Mouse (Mus musculus): Measurements from ENCODE around the gene Ttll5. TPM values are rescaled to one million over a fixed set of nuclear protein-coding genes. Genes with fewer than 3 reads are reported as not detected.

The Ttll5 gene
- polyA plus RNA-seq, 1 experiment: 7.3 TPM

GRCm38 (mm10) chr12:85928513-85928912, 104.1 kb downstream of the Ttll5 start:
- DNase-seq (ENCODE audit: low spot score): no peak

GRCm38 (mm10) chr12:85929711-85930110, 105.3 kb downstream of the Ttll5 start:
- no peak for DNase-seq (ENCODE audit: low spot score)

DNA sequence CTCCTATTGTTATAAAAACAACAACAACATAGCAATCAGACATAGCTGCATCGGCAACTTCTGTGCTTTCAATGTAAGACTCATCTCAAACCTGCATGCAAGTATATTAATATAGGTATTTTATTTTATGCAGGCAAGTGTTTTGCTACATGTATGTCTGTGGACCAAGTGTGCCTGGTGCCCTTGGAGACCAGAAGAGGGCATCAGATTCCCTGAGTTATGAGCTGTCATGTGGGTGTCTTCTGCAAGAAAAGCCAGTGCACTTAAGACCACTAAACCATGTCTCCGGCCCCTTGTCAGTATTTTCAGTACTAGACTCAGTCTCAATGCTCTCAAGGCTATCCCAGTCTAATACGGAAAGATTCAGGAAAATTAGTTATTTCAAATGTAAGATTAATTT, 106.3 kb downstream of the Ttll5 start:
- DNase-seq (ENCODE audit: low spot score): no peak

DNA sequence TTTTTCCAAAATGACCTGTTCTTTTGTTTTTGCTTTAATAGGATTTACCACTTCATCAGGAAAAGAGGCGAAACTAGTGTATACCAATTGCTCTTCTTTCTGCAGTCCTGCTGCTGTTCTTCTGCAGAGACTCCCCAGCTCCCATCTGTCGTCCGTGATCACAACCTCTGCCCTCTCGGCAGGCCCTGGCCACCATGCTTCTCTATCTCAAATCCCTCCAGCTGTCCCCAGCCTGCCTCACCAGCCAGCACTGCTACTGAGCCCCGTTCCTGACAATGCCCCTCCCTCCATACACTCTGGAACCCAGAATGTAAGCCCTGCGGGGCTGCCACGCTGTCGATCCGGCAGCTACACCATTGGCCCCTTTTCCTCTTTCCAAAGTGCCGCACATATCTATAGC, 108.8 kb downstream of the Ttll5 start:
- DNase-seq (ENCODE audit: low spot score): no peak

- no peak for DNase-seq (ENCODE audit: low spot score)
Measured at GRCm38 (mm10) chr12:85937384-85937783, 112.9 kb downstream of the Ttll5 start.

DNA sequence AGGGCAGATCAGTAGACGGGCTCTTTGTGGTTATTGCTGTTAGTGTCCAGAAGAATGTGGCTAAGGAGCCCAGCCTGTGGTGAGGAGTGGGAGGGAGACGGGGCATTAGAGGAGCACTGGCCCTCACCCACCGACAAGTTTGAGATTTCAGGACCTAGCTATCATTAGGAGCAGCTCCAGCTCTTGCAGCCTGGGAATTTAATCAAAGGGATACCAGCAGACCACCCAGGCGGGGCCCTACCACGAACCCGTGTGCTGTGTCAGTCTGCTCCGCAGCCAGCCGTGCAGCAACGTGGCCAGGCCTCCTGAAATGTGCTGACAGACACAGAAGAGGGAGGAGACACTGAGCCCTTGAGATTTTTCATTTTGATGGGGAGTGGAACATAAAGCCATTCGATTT, 119.0 kb downstream of the Ttll5 start:
- DNase-seq (ENCODE audit: low spot score): no peak

DNA sequence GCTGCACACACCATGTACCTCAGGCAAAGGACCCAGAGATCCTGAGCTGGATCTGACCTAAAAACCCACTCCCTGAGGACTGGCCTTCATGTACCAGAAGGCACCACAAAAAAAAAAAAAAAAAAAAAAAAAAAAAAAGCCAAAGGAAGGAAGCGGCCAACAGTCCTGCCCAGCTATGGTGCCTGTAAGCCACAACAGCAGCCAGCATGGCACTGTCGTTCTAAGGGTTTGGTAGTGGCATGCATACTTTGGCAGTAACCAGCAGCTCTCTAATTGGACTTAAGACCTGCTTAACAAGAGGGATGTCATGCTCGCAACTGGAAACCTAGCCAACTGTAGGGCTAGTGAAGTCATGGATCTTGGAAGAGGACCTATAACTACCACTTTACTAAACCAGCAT, 120.0 kb downstream of the Ttll5 start:
- no peak for DNase-seq (ENCODE audit: low spot score)

- DNase-seq (ENCODE audit: low spot score): no peak
Measured at GRCm38 (mm10) chr12:85947161-85947560, 122.7 kb downstream of the Ttll5 start.

DNA sequence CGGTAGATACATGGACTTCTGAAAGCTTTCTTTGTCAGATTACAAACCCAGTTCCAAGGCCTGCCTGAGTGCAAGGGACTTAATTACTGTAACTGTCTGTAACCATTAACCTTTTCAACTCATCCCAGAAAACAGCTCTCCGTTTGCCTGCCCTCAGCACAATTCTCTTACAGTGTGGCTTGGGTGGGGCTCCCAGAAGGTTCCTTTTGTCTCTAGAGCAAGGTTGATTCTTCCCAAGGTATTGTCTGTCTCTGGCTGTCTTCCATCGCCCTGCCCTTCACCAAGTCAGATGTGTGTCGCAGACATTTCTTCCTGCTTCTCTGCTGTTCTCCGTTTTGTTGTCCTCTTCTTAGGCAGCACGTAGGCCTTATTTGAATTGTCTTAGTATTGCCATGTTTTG, 125.2 kb downstream of the Ttll5 start:
- no peak for DNase-seq (ENCODE audit: low spot score)

DNA sequence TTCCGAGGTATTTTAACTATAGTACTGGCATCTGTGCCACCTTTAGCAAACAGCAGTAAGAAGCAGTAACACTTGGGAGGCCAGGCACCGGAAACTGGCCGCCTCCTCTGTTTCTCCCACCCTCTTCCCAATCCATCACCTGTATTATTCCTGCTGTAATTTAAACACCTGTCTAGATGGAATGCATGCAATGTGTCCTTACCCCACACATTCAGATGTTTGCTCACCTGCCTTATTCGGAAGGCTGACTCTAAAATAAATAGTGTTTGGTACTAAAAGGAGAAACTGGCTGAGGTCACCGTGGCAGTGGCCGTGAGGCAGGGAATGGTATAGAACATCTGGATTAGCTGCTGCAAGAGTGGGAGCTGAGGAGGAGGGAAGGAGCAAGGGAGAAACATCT, 125.9 kb downstream of the Ttll5 start:
- no peak for DNase-seq (ENCODE audit: low spot score)

DNA sequence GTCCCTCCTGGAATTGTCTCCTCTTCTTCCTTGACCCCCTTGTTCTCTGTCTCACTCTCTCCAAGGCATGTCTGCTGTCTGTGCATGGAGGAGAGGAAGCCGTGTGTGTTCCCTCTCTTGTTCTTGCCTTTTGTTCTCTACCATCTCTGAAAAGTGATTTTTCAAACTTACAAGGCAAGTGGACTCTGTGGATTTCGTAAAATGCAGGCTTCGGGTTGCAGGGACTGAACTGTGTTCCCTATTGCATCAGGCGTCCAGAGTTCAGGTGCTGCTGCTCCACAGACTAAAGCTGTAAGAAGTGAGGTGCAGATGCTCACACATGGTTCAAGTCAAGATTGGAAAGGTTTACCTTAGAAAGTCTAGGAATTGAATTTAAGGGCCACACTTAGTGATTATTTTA, 126.6 kb downstream of the Ttll5 start:
- DNase-seq (ENCODE audit: low spot score): no peak

DNA sequence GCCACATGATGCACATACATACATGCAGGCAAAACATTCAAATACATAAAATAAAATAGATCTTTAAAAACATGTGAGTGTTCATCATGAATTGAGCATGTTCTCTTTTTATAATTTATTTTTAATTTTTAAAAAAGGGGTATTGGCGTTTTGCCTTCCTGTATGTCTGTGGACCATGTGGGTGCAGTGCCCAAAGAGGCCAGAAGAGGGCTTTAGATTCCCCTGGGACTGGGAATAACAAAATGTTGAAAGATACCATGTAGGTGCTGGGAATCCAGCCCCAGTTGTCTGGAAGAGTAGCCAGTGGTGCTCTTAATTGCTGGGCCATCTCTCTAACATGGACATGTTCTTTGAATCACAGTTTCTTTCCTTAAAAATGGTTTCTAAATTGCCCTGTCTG, 127.4 kb downstream of the Ttll5 start:
- no peak for DNase-seq (ENCODE audit: low spot score)

DNA sequence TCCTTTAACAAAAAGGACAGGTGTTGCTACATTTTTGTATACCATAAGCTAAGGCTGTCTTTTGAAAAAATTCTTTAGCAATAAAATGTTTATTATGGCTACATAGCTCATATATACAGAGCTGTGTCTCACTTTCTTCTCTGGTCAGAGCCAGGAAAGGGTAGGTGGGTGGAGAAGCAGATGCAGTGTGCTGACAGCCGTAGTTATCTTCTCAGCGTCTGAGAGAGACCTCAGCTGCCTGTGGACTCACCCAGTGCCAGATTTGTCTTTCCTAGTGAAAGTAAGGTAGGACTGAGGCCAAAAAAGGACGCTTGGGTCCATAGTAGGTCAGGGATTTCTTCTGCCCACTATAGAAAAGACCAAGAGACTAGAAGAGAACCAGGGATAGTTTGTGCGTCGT, 127.9 kb downstream of the Ttll5 start:
- DNase-seq (ENCODE audit: low spot score): no peak

DNA sequence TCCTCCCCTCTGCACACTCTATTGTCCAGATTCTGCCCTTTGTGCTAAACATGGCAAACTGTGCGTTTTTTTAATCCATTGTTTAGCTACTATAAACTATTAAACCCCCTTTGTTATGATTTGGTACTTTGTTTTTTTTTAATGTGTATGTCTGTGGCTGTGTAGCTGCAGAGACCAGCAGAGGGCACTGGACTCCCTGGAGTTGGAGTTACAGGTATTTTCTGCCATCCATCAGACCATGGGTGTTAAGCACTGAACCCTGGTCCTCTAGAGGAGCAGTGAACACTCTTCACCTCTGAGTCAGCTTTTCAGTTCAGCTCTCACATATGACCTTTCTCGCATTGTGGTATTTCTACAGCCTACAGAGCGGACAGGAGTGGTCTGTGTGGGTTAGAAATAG, 129.7 kb downstream of the Ttll5 start:
- no peak for DNase-seq (ENCODE audit: low spot score)

- no peak for DNase-seq (ENCODE audit: low spot score)
Measured at GRCm38 (mm10) chr12:85955062-85955461, 130.6 kb downstream of the Ttll5 start.

GRCm38 (mm10) chr12:85955690-85956089, 131.2 kb downstream of the Ttll5 start:
- DNase-seq (ENCODE audit: low spot score): no peak

GRCm38 (mm10) chr12:85956251-85956650, 131.8 kb downstream of the Ttll5 start:
- DNase-seq (ENCODE audit: low spot score): no peak

GRCm38 (mm10) chr12:85958460-85958859, 134.0 kb downstream of the Ttll5 start:
- no peak for DNase-seq (ENCODE audit: low spot score)

DNA sequence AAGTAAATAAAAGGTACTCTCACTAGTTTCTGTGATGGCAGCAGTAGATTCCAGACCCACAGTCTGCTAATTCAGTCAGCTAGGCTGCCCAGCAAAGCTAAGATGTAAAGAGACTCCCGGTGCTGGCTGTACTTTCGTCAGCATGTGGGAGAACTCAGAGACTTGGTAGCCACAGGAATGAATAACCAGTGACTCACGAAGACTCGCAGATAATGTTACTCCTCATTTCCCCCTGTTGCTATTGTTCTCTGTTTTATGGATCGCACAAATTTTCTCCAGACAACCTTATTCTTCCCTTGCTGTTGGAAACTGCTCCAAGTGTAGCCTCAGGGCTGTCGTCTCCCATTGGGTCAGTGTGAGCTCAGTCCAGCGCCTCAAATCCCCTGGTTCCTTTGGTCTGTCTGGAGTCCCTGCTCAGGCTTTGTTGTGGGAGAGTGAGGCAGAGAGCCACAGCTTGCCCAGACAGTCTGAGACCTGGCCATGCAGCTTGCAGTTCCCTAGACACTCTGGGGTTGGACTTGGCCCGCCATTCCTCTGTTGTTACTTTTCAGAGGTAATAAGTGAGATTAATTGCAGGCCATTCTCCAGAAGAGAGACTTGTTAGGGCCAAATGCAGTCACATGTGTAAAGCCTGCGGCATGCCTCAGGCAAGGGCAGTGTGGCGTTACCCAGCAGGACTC, 135.5 kb downstream of the Ttll5 start:
- DNase-seq (ENCODE audit: low spot score): no peak

- no peak for DNase-seq (ENCODE audit: low spot score)
Measured at GRCm38 (mm10) chr12:85960699-85961098, 136.2 kb downstream of the Ttll5 start.

GRCm38 (mm10) chr12:85963160-85963559, 138.7 kb downstream of the Ttll5 start:
- no peak for DNase-seq (ENCODE audit: low spot score)

DNA sequence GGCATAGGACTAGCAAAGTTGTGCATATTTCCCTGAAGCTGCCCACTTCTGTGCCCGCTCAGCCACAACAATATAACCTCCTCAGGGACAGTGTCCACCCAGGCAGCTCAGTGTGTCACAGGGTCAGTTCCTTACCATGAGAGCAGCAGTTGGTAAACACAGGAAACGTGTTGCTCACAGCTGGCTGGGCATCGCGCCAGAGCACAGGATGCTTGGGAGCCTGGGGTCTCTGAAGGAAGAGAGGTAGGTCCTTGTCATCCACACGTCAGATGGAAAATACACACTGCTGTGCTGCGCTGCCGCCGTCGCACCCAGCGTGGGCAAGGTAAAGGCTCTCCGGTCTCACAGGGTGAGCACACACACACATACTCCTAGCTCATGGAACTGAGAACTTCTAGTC, 139.2 kb downstream of the Ttll5 start:
- DNase-seq (ENCODE audit: low spot score): no peak

DNA sequence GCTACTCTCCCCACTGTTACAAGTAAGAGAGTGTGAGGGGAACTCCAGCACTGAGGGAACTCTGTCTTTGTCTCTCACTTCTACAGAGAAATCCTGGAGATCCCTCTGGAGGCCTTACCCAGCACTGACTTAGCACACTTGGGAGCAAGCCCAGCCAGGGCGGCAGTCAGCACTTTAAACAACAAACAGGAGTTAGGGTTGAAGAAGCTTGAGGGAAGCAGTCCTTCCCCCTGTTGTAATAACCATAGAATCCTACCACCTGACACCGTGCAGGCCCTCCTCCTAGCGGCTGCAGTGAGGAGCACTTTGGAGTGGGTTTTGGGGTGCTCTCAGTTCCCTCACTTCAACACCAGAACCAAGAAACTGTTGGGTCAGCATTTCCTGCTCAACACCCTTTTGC, 140.0 kb downstream of the Ttll5 start:
- DNase-seq (ENCODE audit: low spot score): no peak

DNA sequence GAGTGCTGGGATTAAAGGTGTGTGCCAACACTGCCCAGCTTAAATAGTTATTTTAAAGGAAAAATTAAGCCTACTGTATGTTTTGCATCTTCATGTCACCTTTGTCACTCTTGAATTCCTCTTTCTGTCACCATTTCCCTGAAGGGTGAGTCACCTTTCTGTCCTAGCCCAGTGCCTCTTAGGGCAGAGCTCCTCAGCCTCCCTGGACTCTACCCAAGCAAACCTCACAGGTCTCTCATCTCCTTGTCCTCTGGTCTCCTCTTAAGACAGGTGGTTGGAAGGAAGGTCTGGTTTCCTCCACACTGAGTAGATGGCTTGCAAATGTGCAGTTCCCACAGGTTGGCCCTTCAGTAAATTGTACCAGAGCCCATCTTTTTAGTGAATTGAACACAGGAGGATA, 143.4 kb downstream of the Ttll5 start:
- no peak for DNase-seq (ENCODE audit: low spot score)

All from urinary bladder, adult 2 months (tissue).